Mouse (Mus musculus): ENCODE results near the gene Cuedc1. TPM values are rescaled to one million over a fixed set of nuclear protein-coding genes. Genes with fewer than 3 reads are reported as not detected.
"Not testable (repeated sequence)": the region's sequence is repeated elsewhere in the genome, so short reads cannot be mapped to it uniquely, and the experiment has no call there.

The Cuedc1 gene
- polyA plus RNA-seq, 1 experiment from 2014 or later = 11.4 TPM

DNA sequence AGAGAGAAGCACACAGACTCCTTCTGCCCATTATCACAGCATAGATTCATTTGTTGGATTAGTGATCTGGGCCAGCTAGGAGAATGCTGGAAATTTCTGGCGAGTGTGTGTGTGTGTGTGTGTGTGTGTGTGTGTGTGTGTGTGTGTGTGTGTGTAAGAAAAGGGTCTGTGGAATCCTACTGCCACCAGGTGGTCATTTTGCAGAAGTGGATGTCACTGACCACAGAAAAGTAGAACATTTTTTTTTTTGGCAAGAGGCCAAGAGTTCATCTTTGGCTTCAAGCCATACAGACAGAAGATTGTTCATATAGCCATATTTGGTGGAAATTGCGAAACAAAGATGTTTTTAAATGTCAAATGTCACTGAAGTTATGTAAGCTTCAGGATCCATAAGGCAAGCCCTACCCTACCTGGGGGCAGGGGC is 99.3 kb downstream of the Cuedc1 start:
- peak; percentile 52 for DNase-seq (ENCODE audit: low spot score)

DNA sequence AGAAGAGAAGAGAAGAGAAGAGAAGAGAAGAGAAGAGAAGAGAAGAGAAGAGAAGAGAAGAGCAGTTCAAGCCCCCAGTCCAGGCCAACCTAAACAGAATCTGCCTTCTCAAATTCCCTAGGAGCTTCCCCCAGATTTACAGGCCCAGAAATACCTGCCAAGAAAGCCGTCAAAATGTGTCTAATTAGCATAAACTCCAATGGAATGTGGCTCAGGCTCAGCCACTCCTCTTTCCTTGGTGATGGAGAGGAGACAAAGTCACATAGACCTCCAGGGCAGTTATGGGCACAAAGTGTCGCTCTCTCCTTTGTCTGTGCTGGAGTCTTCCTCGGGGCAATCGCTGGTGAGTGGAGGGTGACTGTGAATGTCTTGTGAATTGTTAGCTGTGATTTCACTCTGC is 100.4 kb downstream of the Cuedc1 start:
- no peak for DNase-seq (ENCODE audit: low spot score)

DNA sequence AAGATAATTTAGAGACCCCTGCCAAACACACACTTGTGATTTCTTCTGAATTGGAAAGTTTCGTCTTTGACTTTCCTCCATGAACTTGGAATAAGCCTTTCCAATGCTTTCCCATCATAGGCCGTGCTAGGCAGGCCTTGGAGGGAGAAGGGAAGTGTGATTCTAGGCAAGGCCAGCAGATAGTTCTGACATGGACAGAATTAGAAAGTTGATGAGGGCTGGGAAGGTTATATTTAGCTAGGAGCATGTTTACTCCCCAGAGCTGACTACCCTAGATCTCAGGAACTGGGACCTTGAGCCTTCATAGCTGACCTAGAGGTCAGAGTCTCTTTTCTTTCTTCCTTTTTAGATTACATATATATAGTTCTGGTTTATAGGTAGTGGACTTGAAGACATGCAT is 103.3 kb downstream of the Cuedc1 start:
- DNase-seq (ENCODE audit: low spot score) = no peak

DNA sequence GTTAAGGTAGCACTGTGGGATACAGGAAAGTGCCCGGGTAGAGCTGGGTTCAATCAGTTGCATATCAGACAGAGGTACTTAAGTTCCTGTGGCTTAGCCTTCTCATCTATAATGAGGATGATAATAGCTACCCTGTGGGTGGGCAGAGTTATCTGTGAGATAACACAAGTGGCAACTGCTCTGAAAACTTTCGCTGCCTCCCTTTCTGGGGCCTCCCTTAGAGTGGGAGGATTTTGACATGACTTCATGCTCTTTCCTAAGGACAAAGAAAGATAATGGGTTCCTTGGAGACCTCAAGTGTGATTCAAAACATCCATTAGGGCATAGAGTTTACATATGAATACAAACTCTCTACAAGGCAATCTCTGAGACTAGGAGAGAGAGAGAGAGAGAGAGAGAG is 104.2 kb downstream of the Cuedc1 start:
- DNase-seq (ENCODE audit: low spot score) = no peak

DNA sequence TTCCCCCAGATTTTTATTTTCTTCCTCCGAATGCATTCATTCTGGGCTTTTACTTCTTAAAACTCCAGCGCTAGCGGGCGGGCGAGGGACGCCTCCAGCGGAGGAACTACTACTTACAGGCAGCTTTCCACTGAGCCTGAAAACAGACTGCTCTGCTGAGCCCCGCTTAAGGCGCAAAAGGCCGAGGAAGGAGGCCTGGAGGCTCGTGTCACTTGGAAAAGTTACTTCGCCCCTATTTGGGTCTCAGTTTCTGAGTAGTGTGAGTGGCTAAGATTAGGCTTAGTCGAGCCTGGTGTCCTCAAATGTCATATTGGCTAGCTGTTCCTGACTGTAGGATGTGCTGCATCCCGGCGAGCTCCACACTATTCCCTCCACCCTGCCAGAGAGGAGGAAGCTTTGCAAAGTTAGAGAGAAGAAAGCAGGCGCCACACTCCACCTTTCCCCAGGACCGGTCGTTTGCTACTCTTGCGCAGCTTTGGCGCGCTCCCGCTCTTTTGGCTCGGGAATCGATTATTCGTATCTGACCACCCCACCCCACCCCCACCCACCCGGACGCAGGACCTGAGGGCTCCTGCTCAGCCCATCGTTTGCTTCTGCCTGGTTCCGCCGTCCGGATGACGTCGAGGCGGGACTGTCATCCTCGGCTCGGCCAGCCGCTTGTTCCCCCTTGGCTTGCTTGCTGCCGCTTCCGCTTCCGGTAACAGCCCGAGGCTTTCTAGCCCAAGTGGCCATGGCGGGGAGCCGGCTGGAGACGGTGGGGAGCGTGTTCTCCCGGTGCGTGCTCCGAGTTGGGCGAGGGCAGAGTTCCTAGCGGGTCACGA is 106.1 kb downstream of the Cuedc1 start, which contains the start of gene Mrps23:
Mrps23 (plus strand) TSS at position 677 of the 821 bp plus-strand sequence.
- DNase-seq (ENCODE audit: low spot score) = peak; percentile 94

DNA sequence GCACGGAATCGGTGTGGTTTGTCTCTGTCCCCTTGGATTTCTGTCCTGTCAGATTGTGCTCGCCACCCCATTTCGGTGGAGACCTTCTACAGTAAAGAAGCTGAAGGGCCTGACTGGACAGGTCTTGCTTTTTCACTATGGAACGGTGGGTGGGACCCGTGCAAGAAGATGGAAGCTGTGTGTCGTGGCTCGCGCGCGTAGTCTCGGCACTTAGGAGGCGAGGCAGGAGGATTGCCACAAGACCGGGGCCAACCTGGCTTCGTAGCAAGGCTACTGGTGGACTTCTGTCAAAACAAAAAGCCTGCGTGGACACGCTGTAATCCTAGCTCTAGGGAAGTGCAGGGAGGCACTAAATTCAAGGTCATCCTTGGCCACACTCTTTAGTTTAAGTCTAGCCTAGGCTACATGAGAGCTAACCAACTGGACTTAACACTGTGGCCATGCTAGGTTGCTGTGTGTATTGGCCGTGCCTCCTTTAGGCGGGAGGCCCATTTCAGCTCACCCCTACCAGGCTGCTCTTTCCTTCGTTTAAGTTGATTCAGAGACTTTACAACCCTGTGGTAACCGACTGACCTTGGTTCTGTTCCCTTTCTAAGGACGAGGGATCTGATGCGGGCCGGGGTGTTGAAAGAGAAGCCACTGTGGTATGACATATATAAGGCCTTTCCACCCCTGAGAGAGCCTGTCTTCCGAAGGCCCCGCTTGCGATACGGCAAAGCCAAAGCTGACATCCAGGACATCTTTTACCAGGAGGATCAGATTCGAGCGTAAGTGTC is 106.9 kb downstream of the Cuedc1 start:
- DNase-seq (ENCODE audit: low spot score) = no peak

DNA sequence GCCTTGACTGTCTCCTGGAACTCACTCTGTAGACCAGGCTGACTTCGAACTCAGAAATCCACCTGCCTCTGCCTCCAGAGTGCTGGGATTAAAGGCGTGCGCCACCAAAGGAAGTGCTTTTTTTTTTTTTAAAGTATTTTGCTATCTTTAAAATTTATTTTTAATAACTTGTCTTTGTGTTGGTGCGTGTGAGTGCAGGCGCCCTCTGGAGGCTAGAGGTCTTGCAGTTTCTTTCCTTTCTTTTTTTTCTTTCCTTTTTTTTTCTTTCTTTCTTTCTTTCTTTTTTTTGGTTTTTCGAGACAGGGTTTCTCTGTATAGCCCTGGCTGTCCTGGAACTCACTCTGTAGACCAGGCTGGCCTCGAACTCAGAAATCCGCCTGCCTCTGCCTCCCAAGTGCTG is 108.7 kb downstream of the Cuedc1 start:
- DNase-seq (ENCODE audit: low spot score) = not testable (repeated sequence)

DNA sequence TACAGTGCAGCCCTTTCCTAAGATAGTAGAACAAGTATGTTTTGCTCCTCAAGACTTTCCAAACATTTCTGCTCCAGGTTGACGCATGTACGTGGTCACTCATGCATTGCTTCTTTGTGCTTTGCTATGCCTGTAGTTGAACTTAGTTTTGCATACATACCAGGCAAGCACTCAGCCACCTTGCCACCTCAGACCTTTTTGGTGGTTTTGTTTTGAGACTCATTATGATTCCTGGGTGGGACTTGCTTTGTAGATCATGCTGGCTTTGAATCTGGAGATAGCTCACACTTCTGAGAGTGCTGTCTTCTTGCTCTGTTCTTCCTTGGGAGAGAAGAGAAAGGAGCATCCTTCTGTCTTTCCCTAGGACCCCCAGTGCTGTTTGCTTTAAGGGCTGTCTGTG is 109.8 kb downstream of the Cuedc1 start:
- no peak for DNase-seq (ENCODE audit: low spot score)

DNA sequence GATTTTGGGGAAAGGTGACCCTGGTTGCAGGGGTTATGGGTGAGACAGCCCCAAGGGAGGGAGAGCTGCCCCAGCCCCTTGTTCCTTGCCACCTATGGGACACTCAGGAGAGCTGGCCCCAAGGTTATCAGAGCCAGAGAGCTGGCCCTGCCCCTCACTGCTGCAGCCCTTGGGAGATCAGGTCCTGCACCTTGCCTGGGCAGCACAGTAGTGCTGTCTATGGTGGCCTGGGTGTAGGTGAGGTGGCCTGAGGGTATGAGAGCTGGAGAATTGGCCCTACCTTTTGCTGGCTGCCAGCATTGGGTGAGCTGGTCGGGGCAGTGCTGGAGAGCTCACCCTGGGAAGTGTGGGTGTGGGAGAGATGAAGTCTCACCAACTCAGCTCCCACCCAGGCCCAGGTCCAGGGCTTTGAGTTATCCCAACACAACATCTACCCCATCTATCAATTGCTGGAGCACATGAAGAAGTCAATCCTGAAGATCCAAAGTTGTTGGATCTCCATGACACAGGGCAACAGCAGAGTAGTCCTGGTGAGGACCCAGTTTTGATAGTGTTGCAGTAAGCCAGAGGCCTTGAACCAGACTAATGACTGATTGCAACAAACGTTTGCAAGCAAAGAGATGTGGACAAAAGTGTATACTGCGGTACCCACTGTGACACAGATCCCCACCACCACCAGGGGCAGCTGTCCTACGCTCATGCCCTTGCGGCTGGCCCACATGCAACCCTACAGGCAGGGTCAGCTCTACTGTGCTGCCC is 114.1 kb downstream of the Cuedc1 start:
- no peak for DNase-seq (ENCODE audit: low spot score)

DNA sequence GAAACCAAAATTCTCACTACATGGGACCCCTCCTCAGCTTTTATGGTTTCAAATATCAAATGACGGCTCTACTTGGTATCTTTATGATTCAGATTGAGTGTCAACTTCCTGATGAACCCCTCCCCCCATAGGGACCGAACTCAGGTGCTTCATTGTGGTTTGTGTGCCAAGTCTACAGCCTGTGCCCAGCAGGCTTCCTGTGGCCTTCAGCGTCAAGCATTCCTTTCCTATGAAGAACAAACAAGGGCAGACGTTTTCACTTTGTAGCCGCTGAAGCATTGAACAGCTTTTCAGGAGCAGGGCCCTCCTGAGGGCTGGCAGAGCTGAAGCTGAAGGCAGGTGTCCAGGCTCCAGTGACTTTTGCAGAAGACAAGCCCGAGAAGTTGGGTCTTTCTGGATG is 115.9 kb downstream of the Cuedc1 start:
- DNase-seq (ENCODE audit: low spot score) = no peak

DNA sequence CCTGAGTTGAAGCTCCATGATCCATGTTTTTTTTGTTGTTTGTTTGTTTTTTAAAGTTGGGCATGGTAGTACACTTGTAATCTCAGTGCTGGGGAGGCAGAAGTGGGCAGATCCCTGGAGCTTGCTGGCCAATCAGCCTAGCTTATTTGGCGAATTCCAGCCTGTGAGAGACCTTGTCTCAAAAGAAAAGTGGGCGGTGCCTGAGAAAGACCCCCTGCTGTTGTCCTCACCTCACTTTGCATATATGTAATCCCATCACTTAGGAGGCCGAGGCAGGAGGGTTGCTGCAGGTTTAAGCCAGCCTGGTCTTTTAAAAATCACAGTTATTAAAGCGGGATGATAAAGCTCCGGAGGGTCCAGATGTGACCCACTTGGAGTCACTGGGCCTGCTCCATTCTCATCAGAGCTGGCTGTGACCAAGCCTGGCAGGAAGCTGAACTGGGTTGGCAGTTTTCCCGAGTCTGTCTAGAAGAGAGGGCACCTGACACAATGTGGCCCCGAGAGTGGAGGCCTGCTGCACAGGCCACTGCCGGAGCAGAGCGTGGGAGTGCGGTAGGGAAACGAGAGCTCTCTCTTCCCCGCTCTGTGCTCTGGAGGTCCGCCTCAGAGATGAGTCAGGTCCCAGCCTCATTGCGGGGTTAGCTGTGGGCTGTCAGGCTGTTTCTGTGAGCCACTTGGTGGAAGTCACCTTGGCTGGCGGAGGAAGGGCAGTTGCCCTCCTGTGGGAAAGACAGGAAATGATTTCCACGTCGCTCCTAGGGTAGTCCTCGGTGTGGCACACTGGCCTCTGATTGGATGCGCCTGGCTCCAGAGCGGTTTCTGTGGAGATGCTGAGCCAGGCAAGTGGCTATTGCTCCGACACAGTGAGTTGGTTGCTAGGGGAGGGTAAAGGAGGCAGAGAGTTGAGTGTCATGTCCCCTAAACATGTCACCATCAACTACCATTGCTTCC is 117.3 kb downstream of the Cuedc1 start:
- DNase-seq (ENCODE audit: low spot score) = no peak

DNA sequence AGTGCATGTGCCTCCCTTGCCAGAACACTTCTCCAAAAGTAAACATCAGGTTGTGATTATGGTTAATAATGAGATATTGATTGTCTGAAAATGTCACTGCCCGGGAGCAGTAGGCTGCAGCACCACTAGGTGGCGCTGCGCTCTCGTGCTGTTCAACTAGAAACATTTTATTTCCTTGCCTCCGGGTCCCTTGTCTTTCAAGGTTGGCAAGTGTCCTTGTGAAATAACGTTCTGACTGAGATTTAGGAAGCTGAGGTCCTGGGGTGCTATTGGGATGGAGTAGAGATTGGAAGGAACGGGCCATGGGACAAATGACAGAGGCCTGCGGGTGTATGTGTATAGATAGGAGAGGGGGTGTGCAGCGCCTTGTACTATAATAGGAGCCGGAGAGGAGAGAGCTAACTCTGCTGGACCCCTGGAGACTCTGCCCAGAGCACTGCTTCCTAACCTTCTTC is 118.4 kb downstream of the Cuedc1 start:
- peak; percentile 65 for DNase-seq (ENCODE audit: low spot score)

DNA sequence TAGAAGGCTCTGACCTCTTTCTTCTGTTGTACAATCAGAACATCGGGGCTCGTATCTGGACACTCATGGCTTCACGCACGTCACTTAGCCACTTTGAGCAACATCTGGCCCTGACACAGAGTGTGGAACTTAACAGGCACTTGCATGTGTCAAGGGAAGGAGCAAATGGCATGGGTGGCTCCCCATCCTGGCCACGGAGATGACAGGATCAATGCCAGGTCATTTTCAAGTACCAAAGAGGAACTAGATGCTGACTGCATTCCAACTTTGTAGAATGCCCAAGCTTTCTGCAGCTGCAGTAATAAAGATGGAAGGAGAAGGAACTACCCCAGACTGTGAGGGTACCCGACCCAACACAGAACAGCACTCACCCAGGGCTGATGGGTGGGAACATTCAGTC is 120.3 kb downstream of the Cuedc1 start:
- no peak for DNase-seq (ENCODE audit: low spot score)

DNA sequence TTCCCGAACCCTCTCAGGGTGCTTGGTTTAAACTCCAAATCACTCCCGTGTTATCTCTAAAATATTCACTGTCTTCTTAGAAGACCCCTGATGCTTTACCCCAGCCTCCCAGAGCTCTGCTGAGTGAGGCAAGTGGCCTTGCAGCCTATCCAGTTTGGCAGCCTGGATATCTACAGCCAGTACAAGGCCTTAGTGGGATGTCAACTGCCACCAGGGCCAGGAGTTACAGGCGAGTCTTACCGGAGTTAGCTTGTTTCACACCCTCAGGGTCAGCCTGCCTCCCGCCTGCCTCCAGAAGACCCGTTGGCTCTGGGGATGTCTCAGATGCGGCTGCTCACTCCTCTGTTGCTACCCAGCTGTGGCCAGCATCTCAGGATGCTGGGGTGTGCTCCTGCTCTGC is 120.7 kb downstream of the Cuedc1 start:
- no peak for DNase-seq (ENCODE audit: low spot score)

DNA sequence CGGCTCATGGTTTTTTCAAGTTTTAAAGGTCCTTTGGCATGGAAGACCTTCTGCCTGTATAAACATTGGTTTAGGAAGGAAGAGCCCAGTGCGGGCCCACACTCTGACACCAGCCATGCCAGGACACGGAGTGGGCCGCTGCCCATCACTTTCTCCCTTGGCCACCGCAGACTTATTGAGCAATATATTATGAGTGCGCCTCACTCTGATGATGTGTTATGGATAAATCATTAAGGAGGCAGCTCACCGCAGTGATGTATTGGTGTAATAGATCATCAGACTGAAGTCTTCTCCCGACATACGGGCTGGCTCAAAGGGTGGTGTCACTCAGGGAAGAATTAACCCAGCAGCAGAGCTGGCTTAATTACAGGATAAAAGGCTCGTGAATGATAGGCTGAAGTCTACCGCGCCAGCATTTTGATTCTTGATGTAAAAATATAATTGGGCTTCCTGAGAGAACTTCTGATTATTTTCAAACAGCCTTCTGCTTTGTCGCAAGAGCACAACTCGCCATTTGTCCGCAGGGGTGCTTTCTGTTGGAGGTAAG is 124.1 kb downstream of the Cuedc1 start:
- DNase-seq (ENCODE audit: low spot score) = no peak

DNA sequence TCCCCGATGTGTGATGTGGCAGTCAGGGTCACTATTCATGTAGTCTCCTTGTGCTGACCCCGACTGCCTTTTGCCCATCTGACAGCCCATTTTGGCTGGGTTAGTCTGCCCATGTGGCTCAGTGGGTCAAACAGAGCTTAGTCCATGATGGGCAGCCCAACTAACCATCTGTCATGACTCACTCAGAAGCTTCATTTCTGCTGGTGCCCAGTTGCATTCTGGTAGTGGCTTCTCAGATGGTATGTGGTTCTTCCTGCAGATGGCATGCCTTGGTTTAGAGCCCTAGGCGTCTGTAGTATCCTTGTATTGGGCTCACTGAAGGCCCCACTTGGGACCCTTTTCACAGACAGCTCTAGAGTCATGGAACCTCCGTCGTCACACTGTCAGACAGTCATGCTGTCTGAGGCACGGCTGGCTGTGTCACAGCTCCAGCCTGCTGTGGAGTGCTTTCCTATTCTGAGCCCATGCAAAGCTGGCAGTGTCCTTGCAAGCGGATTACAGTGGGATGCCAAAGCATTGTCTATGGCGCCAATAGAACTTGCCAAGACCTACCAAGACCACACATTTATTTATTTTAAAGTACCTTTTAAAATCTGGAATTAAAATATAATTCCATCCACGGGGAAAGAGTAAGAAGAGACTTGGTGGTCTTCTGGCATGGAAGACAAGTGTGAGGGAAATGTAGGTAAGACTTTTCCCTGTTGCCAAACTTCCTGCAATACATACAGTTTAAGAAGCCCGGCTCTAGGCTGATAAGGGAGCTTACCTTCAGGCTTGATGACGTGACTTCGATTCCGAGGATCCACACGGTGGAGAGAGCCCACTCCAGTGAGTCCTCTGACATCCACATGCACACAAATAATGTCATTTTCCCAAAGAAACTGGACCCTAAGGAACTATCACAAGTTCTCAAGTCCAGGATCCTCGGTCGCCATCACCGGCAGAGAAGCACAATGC is 129.4 kb downstream of the Cuedc1 start:
- no peak for DNase-seq (ENCODE audit: low spot score)

DNA sequence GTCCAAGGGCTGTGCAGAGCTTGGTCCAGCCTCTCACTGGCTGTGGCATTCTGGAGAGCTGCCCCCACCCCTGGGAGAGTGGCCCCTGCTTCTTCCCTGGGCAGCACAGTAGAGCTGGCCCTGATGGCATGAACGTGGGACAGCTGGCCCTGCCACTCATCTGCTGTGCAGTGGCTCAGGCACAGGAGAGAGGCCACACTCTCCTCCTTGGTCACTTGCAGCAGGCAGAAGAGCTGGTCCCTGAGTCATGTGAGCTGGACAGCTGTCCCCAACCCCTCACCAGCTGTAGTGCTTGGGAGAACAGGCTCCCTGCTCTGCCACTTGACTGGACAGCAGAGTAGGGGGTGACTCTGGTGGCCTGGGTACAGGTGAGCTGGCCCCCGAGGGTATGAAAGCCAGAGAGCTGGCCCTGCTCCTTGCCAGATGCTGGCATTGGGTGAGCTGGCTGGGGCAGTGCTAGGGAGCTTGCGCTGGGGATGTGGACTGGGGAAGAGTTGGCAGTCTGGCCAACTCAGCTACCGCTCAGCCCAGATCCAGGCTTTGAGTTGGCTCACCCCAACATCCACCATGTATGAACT is 133.4 kb downstream of the Cuedc1 start:
- DNase-seq (ENCODE audit: low spot score) = no peak

DNA sequence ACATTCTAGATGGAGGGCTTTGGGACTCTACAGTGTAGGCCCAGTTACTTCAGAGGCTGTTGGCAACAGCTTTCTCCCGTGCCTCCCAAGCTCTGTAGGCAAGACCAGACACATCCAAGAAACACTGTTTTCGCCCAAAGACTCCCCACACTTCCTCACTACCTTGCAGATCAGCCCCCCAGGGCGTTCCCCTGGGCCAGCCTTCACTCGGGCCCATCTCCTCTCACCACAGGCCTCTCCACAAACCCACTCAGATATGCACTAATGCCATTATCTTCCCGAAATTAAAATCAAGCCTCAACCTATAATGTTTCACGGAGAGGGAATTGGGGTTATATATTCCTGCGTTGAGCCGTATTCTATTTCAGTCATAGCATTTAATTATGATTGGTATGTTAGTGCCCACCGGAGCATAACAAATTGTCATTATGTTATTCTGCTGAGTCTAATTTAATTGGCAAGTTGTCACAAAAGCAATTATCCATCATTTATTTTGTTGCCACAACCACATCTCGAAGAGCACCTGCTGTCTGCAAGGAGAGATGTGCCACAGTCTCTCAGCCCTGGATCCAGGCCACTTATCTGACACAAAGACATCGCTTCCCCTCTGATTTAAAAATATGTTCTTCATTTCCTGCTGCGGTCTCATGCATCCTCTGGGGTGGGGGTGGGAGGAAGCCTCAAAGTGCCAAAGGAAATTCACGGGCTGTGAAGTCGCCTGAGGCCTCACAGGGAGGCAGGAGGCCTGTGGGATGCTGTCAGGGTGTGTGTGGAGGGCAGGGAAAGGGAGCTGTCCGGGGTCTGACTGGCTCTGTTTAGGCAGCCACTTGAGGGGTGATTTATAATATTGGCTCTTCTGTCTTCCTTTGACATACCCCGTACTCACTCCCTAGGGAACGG is 135.9 kb downstream of the Cuedc1 start:
- DNase-seq (ENCODE audit: low spot score) = peak; percentile 76
